Mouse (Mus musculus): Measurements from ENCODE around the gene Fbxo2. TPM values are rescaled to one million over a fixed set of nuclear protein-coding genes. Genes with fewer than 3 reads are reported as not detected.
A peak's percentile ranks its signal among the peaks of the same experiment; 100 is the strongest.
"Not testable (repeated sequence)": the region's sequence is repeated elsewhere in the genome, so short reads cannot be mapped to it uniquely, and the experiment has no call there.

Gene Fbxo2
- total RNA-seq, 2 experiments from 2014 or later: 118 to 126 TPM

DNA sequence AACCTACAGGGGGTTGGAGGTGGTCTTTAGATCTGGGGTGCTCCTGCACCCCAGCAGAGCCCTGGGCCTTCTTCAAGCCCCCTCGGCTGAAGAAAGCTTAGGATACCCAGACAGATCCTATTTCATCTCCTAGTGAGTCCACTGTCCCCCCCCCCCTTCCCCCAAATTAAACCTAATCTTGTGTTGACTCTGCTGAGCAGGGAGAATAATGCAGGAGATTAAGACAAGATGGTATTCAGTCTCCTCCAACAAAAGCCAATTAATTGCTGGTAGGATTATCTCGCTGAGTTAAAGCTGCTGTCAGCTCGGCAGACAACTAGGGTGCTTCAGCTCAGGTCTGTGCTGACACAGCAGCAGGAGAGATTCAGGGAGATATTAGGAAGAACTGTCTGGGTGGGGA is 10.8 kb downstream of the Fbxo2 start:
- no peak for DNase-seq (ENCODE audit: low spot score in 2 of 2)

GRCm38 (mm10) chr4:148173811-148174494 is 13.5 kb downstream of the Fbxo2 start:
- peak; percentile 61 to 73 for DNase-seq (ENCODE audit: low spot score in 2 of 2)

GRCm38 (mm10) chr4:148174495-148174862 is 14.1 kb downstream of the Fbxo2 start:
- no peak for DNase-seq (ENCODE audit: low spot score in 2 of 2)

DNA sequence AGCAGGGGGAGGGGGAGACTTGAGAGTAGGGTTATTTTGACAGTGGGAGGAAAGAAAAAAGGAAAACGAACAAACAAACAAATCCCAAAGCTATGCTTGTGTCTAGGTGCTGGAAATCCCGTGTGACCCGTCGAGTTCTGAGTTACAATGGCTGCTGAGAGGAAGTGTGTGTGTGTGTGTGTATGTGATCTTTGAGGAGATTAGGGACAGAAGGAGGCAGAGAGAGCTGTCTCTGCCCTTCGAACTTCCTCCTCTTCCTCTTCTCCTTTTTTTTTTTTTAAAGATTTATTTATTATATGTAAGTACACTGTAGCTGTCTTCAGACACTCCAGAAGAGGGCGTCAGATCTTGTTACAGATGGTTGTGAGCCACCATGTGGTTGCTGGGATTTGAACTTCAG is 16.2 kb downstream of the Fbxo2 start:
- DNase-seq (ENCODE audit: low spot score in 2 of 2): not testable (repeated sequence)

GRCm38 (mm10) chr4:148177716-148178115 is 17.3 kb downstream of the Fbxo2 start:
- DNase-seq (ENCODE audit: low spot score in 2 of 2): no peak

DNA sequence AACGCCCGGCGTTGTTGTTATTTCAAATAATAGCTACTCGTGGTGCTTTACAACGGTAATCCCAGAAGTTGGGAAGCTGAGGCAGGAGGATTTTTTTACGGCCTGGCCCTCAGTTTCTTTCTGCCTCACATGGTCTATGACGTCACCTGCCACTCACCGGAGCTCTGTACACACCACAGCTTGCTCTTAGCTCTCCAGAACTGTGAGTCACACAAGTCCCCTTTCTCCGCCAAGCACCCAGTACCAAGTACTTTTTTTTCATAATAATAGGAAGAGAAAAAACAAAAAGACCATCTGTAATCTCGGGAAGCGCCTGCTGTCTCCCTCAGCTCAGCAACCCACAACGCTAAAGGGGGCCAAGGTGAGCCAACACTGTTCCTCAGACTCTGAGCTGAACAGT is 21.1 kb downstream of the Fbxo2 start:
- DNase-seq (ENCODE audit: low spot score in 2 of 2): no peak

- DNase-seq (ENCODE audit: low spot score in 2 of 2): no peak
Observed at GRCm38 (mm10) chr4:148182363-148182762, 21.9 kb downstream of the Fbxo2 start.

DNA sequence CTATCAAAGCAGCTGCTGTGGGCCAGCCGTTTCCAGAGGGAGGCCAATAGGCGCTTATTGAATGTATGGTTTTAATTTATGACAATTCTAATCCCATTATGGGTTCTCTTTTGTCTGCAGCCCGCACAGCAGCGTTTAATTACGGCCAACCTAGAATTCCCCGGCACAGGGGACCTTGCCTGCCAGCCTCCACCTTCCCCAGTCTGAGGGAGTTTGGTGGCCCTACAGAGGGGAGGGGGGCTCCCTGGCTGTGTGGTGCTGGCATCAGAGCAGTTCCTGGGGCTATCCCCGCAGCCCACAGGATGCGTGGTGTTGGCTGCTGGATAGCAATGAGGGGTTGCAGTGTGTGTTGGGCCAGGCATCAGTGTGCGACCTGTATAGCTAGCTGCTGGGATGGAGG is 24.1 kb downstream of the Fbxo2 start:
- DNase-seq (ENCODE audit: low spot score in 2 of 2): no peak

DNA sequence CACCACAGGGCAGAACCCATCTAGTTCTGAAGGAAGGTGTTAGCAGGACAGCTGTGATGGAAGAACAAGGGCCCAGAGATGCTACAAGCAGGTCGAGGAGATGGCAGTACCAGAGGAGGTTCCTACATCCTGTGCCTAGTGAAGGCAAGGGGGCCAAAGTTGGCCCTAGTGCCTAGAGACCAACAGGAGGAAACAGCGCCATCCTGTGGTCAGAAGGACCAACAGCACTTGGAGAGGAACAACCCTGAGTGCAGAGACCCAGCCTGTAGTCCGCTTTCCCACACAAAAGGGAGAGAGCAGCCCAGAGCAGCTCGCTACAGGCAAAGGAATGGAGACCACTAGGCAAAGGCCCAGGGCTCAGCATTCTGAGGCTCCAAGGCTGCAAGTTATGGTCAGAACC is 25.4 kb downstream of the Fbxo2 start:
- DNase-seq (ENCODE audit: low spot score in 2 of 2): no peak

DNA sequence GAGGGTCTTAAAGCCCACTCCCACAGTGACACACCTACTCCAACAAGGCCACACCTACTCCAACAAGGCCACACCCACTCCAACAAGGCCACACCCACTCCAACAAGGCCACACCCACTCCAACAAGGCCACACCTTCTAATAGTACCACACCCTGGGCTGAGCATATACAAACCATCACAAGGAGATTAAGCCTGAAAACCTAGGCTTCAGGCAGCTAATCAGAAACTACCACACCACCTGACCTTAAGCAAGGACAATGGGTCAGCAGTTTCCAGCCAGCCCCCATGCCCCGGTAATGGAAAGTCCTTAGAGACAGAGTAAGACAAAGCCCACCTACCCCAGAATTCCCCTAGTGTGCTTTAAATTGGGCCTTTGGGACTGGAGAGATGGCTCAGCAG is 28.3 kb downstream of the Fbxo2 start:
- not testable (repeated sequence) for DNase-seq (ENCODE audit: low spot score in 2 of 2)

DNA sequence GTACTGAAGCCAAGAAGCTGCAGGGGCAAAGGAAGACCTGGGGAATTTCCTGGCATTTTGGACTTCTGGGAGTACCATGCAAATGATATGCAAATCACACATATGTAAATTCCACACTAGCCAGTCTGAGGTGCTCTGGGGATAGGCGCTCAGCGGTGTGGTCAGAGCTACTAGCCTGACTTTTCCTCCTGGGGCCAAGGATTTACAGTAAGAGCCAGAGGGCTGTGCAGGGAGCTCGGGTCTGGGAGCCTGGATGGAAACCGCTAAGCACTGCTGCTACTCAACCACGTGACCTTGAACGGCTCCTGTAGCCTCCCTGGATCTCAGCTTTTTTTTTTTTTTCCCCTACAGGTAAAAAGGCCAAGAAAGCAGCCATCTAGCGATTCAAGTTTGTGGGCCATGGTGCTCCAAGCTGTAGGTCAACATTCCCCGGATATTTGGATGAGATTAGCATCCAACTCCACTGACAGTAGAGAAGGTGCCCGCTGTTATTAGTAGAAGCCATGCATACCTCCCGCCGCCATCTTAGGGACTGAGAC is 32.4 kb downstream of the Fbxo2 start:
- no peak for DNase-seq (ENCODE audit: low spot score in 2 of 2)

GRCm38 (mm10) chr4:148194400-148194799 is 34.0 kb downstream of the Fbxo2 start:
- DNase-seq (ENCODE audit: low spot score in 2 of 2): no peak

- DNase-seq (ENCODE audit: low spot score in 2 of 2): no peak
Observed at GRCm38 (mm10) chr4:148198721-148199120, 38.3 kb downstream of the Fbxo2 start.

DNA sequence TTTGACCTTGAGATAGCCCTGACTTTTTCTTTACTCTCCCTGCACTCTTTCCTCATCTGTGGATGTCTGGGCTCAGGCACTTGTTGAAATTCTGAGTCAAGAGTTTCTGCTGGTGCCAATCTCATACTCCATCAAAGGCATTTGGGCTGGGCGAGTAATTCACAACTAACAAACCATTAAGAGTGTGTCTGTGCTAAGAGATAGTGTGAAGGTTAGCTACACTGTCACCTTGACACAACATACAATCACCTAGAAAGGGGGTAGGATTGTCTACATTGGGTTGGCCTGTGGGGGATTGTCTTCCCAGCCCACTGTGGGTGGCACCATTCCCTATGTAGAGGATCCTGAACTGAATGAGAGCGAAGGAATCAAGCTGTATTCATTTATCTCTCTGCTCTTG is 43.1 kb downstream of the Fbxo2 start:
- DNase-seq (ENCODE audit: low spot score in 2 of 2): no peak

- DNase-seq (ENCODE audit: low spot score in 2 of 2): no peak
Observed at GRCm38 (mm10) chr4:148204061-148204872, 43.8 kb downstream of the Fbxo2 start.

DNA sequence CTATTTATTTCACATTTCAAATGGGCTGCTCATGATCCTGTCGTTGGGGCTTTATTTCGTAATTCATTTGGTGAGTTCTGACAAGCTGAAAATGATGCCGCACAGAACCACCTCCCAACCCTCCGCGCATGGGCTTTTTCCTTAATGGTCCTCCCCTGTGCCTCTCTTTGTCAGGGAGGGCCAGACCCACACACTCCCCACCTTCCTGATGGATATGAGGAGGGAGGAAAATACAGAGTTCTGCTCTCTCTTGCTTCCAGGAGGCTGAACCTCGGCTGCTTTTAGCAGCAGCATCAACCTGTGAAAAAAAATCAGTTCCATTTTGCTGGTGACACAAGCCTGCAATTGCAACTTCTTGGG is 44.4 kb downstream of the Fbxo2 start:
- DNase-seq (ENCODE audit: low spot score in 2 of 2): no peak

DNA sequence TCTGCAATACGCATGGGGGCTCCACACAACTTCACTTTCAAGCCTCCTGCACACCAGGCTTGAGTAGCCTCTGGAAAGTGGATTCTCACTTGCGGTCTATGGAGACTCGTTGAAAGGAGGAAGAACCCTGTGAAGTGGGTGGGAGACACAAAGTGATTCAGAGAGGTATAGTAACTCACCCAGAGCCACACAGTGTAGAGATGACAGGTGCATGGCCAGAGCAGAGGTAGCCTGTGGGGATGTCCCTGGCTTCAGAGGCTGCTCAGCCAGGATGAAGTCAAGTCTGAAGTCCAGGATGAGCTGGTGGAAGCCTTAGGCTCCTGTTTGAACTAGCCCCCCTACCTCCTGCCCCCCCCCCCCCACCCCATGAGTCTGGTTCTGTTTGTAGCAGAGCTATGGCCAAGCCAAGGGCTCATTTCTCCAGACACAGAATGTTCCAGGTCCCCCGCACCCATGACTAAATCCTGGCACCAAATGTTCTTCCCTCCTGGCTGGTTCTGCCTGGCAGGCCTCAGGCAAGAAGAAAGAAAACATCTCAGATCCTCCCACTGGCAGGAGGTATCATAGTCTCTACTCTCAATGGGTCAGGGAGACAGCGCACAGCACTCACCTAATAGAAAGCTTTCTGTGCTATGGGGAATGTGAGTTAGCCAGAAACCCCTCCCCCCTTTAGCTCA is 54.2 kb downstream of the Fbxo2 start:
- DNase-seq (ENCODE audit: low spot score in 2 of 2): peak; percentile 80 to 86

DNA sequence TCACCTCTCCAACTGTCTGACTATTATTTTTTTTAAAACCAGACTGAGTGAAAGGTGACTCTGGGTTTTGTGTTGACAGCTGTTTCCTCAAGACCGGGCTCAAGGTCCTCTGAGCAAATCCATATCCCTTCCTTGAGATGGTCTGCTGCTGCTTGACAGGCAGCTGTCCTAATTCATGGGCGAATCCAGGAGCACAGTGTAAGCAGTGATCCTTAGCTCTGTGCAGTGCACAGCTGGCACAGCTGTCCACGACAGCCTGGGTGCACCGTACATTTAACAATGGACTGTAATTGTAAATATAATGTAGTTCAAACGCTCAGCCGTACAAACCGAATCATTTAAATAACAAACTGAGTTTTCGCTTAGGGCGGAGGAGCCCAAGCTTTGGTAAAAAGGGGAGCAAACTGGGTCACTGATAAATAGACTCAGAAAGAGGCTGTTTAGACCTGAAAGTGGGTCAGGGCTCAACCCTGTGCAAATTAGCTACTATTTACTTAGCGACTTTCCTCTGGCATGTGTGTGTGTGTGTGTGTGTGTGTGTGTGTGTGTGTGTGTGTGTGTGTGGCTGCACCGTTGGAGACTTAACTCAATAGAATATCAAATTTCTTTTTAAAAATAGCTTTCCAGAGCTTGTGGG is 55.0 kb downstream of the Fbxo2 start:
- DNase-seq (ENCODE audit: low spot score in 2 of 2): no peak

Data from left cerebral cortex, adult 18-20 months (tissue).